Mouse (Mus musculus): Measurements from ENCODE around the gene Prss41.
A peak's percentile ranks its signal among the peaks of the same experiment; 100 is the strongest.

The Prss41 gene

DNA sequence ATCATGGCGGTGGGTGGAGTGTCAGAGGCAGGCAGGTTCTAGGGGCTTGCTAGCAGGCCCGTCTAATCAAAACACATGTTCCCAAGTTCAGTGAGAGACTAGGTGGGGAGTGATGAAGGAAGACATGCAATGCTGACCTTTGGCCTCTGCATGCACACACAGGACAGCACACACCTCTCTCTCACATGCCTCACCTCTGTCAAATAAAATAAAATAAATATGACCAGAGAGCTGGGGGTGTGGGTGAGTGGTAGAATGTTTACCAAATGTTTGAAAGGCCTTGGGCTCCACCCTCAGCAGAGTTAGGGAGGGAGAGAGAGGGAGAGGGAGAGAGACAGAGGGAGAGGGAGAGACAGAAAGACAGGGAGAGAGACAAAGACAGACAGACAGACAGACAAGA lies 13.9 kb upstream of the Prss41 start:
- peaks cover 4% of the 10 kb centered on the region; the same call in 1 of the 2 replicates for H3K27me3 ChIP-seq (ENCODE audit: insufficient read depth, low read length)
- H3K36me3 ChIP-seq (ENCODE audit: insufficient read depth, low read length) = no peaks in the 10 kb centered on the region
- no peak overlapping the region for H3K4me3 ChIP-seq (replicated peaks; ENCODE audit: low read length)
- H3K9me3 ChIP-seq (ENCODE audit: low read length) = no peaks in the 10 kb centered on the region
- 0 out of 2 replicates have a peak, but pooled peaks cover 3% of the 10 kb centered on the region for H3K4me1 ChIP-seq (replicated peaks; ENCODE audit: low read depth, low read length)
- no peak for TF ChIP-seq POU5F1 (IDR thresholded peaks at IDR 0.05; ENCODE audit: borderline replicate concordance, low read length)
- no peak for TF ChIP-seq CTCF (conservative IDR thresholded peaks at IDR 0.05; ENCODE audit: low read length)
- TF ChIP-seq NANOG (IDR thresholded peaks at IDR 0.05; ENCODE audit: borderline replicate concordance, low read length) = no peak

DNA sequence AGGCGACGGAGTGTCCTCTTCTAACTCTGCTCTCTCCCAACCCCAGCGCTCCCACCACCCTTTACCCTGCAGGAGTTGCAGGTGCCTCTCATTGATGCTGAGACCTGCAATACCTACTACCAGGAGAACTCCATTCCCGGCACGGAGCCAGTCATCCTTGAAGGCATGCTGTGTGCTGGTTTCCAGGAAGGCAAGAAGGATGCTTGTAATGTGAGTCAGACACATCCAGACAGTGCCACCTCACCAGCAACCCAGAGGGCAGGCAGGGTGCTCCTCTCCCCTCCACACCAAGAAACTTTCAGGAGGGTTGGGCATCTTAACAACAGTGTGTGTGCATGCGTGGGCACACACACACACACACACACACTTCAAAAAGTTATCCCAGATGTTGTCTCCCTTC lies 13.2 kb upstream of the Prss41 start:
- Histone ChIP-seq H3K36me3 (ENCODE audit: insufficient read depth, low read length) (no peaks in the 10 kb centered on the region), H3K9me3 (ENCODE audit: low read length) (no peaks in the 10 kb centered on the region), H3K27me3 (ENCODE audit: insufficient read depth, low read length) (peaks cover 4% of the 10 kb centered on the region; the same call in 1 of the 2 replicates), H3K4me3 (replicated peaks; ENCODE audit: low read length) (no peak overlapping the region), H3K4me1 (replicated peaks; ENCODE audit: low read depth, low read length) (0 out of 2 replicates have a peak, but pooled peaks cover 3% of the 10 kb centered on the region)
- no peak for TF ChIP-seq POU5F1 (IDR thresholded peaks at IDR 0.05; ENCODE audit: borderline replicate concordance, low read length)
- TF ChIP-seq CTCF (conservative IDR thresholded peaks at IDR 0.05; ENCODE audit: low read length) = no peak
- TF ChIP-seq NANOG (IDR thresholded peaks at IDR 0.05; ENCODE audit: borderline replicate concordance, low read length) = no peak

DNA sequence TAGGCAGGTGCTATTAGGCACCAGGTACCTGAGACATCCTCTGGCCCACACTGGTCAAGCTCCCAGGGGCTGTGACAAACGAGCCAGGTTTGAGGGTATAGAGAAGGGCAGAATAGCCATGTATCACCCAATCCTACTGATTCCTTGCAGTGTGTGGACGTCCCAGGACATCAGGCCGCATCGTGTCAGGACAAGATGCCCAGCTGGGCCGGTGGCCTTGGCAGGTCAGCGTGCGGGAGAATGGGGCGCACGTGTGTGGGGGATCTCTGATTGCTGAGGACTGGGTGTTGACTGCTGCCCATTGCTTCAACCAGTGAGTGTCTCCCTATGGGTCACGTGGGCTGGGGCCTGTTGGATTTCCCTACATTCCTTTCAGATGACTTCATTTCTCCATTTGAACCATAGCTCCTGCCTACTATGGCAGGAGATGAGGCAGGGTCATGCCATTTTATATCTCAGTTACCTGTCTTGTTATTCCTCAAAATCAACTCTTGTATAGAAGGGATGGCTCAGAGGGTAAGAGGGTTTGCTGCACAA lies 10.3 kb upstream of the Prss41 start:
- Histone ChIP-seq H3K9me3 (ENCODE audit: low read length) (no peaks in the 10 kb centered on the region), H3K4me3 (replicated peaks; ENCODE audit: low read length) (no peak overlapping the region), H3K27me3 (ENCODE audit: insufficient read depth, low read length) (peaks cover 4% of the 10 kb centered on the region; the same call in 1 of the 2 replicates), H3K36me3 (ENCODE audit: insufficient read depth, low read length) (no peaks in the 10 kb centered on the region), H3K4me1 (replicated peaks; ENCODE audit: low read depth, low read length) (0 out of 2 replicates have a peak, but pooled peaks cover 3% of the 10 kb centered on the region)
- TF ChIP-seq POU5F1 (IDR thresholded peaks at IDR 0.05; ENCODE audit: borderline replicate concordance, low read length) (no peak), CTCF (conservative IDR thresholded peaks at IDR 0.05; ENCODE audit: low read length) (no peak), NANOG (IDR thresholded peaks at IDR 0.05; ENCODE audit: borderline replicate concordance, low read length) (no peak)

DNA sequence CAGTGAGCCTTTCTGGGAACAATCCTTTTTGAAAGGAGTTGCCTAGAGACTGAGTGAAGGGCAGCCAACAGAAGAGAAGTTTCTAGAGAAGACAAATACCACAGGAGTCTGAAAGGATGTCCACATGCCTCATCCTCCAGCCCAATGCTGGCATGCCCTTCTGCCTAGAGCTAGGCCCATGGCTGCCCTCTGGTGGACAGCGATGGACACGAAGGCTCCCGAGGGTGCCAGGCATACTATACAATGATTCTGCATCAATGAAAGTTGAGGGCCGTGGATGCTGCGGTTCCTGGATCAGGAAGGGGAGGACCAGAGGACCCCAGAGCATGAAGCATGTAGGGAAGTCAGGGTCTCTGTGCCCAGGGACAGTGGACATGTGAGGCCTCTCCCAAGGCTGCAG lies 9.3 kb upstream of the Prss41 start:
- TF ChIP-seq POU5F1 (IDR thresholded peaks at IDR 0.05; ENCODE audit: borderline replicate concordance, low read length) (no peak), CTCF (conservative IDR thresholded peaks at IDR 0.05; ENCODE audit: low read length) (peak; percentile 34)
- H3K9me3 ChIP-seq (ENCODE audit: low read length) = no peaks in the 10 kb centered on the region
- H3K27me3 ChIP-seq (ENCODE audit: insufficient read depth, low read length) = peaks cover 4% of the 10 kb centered on the region; the same call in 1 of the 2 replicates
- 0 out of 2 replicates have a peak, but pooled peaks cover 3% of the 10 kb centered on the region for H3K4me1 ChIP-seq (replicated peaks; ENCODE audit: low read depth, low read length)
- no peak overlapping the region for H3K4me3 ChIP-seq (replicated peaks; ENCODE audit: low read length)
- no peaks in the 10 kb centered on the region for H3K36me3 ChIP-seq (ENCODE audit: insufficient read depth, low read length)

DNA sequence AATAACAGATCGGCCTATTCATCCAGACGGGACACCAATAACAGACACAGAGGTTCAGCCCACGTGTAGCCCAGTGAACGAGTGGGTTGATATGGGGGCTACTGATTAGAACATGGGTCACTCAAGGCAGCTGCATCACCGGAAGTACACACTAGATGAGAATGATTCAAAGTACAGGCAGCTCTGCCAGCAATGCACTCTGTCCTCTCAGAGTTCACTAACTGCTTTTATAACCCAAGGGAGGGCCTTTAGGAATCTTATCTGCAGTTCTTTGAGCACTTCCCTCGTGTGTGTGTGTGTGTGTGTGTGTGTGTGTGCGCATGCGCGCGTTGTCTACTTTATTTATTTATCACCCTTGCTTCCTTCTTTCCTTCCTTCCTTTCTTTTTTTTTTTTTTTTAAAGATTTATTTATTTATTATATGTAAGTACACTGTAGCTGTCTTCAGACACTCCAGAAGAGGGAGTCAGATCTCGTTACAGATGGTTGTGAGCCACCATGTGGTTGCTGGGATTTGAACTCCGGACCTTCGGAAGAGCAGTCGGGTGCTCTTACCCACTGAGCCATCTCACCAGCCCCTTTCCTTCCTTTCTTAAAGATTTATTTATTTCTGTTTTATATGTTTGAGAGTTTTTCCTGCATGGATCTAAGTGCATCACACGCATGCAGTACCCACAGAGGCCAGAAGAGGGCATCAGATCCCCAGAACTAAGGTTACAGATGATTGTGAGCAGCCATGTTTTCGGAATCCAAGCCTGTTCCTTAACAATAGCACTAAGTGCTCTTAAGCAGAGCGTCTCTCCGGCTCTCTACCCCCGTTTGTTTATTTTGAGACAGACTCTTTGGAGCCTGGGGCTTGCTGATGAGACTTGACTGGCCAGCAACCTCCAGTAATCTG lies 7.1 kb upstream of the Prss41 start:
- no peak overlapping the region for H3K4me3 ChIP-seq (replicated peaks; ENCODE audit: low read length)
- H3K4me1 ChIP-seq (replicated peaks; ENCODE audit: low read depth, low read length) = 0 out of 2 replicates have a peak, but pooled peaks cover 3% of the 10 kb centered on the region
- TF ChIP-seq NANOG (IDR thresholded peaks at IDR 0.05; ENCODE audit: borderline replicate concordance, low read length) (no peak), CTCF (conservative IDR thresholded peaks at IDR 0.05; ENCODE audit: low read length) (peak; percentile 86)
- H3K9me3 ChIP-seq (ENCODE audit: low read length) = no peaks in the 10 kb centered on the region
- no peaks in the 10 kb centered on the region for H3K36me3 ChIP-seq (ENCODE audit: insufficient read depth, low read length)
- no peaks in the 10 kb centered on the region; the same call in 1 of the 2 replicates for H3K27me3 ChIP-seq (ENCODE audit: insufficient read depth, low read length)

DNA sequence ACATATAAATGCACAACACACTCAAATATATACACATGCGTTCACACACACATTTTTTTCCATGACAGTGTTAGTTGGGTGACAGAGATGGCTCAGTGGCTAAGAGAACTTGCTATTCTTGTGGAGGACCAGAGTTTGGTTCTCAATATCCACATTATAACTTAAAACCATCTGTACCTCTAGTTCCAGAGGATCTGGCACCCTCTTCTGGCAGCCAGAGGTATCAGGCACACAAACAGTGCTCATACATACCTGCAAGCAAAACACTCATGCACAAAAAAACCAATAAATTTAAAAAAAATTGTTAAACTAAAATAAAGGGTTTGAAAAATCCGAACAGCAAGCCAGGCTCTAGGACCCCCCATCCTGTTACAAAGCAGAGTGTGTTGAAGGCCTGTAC lies 6.1 kb upstream of the Prss41 start:
- H3K4me3 ChIP-seq (replicated peaks; ENCODE audit: low read length) = no peak overlapping the region
- H3K9me3 ChIP-seq (ENCODE audit: low read length) = no peaks in the 10 kb centered on the region
- TF ChIP-seq CTCF (conservative IDR thresholded peaks at IDR 0.05; ENCODE audit: low read length) (peak; percentile 27), POU5F1 (IDR thresholded peaks at IDR 0.05; ENCODE audit: borderline replicate concordance, low read length) (no peak)
- H3K27me3 ChIP-seq (ENCODE audit: insufficient read depth, low read length) = no peaks in the 10 kb centered on the region; the same call in 1 of the 2 replicates
- 0 out of 2 replicates have a peak, but pooled peaks cover 3% of the 10 kb centered on the region for H3K4me1 ChIP-seq (replicated peaks; ENCODE audit: low read depth, low read length)
- no peaks in the 10 kb centered on the region for H3K36me3 ChIP-seq (ENCODE audit: insufficient read depth, low read length)

DNA sequence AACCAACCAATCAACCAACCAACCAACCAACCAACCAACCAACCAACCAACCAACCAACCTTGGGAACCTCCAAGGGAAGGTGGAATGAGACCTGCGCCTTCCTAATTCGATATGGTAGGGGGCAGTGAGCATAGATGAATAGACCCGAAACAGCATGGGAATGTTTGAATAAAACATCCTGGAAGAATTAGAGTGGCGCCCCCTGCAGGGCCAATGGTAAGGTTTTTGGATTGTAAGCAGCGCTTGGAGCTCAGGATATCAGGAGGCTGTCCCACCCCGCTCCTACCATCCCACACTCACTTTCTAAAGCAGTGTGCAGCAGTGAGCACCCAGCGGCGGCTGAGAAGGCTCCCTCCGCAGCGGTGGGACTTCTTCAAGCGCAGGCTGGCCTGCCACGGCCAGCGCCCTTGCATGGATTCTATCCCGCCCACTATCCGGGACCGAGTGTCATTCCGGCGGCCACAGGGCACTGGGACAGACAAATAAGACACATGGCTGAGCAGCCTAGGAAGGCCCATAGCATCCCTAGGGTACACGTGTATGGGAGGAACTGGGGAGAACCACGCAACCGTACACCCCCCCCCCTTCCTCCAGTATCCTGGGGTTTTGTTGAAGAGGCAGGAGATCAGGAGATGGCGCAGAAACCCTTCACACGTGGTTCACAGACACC lies 696 bp downstream of the Prss41 start:
- peaks cover 7% of the 10 kb centered on the region for H3K4me1 ChIP-seq (replicated peaks; ENCODE audit: low read depth, low read length)
- H3K9me3 ChIP-seq (ENCODE audit: low read length) = no peaks in the 10 kb centered on the region
- TF ChIP-seq NANOG (IDR thresholded peaks at IDR 0.05; ENCODE audit: borderline replicate concordance, low read length) (no peak), CTCF (conservative IDR thresholded peaks at IDR 0.05; ENCODE audit: low read length) (peak; percentile 64)
- H3K4me3 ChIP-seq (replicated peaks; ENCODE audit: low read length) = peak overlapping the region; percentile 74
- no peaks in the 10 kb centered on the region; the same call in 1 of the 2 replicates for H3K27me3 ChIP-seq (ENCODE audit: insufficient read depth, low read length)
- peaks cover 6% of the 10 kb centered on the region; the same call in 1 of the 2 replicates for H3K36me3 ChIP-seq (ENCODE audit: insufficient read depth, low read length)

DNA sequence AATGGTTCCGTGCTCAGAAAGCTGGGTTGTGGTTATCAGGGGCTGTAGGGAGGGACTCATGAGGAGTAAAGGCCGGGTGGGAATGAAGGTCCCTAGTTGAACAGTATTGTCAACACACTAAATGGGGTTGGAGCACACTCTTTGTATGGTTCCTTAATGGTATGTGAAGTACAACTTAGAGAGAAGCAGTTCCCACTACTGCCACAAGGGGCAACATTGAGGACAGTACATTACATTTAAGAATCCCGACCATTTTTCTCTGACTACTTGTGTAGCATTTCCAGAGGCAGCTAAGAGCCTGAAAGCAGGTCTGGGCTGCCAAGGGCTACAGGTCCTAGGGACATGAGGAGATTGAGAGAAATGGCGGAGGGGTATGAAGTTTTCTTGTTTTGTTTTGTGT lies 2.8 kb downstream of the Prss41 start:
- Histone ChIP-seq H3K9me3 (ENCODE audit: low read length) (no peaks in the 10 kb centered on the region), H3K4me3 (replicated peaks; ENCODE audit: low read length) (no peak overlapping the region), H3K4me1 (replicated peaks; ENCODE audit: low read depth, low read length) (peaks cover 14% of the 10 kb centered on the region), H3K36me3 (ENCODE audit: insufficient read depth, low read length) (peaks cover 6% of the 10 kb centered on the region; the same call in 1 of the 2 replicates), H3K27me3 (ENCODE audit: insufficient read depth, low read length) (0 out of 2 replicates have a peak, but pooled peaks cover 4% of the 10 kb centered on the region)
- TF ChIP-seq CTCF (conservative IDR thresholded peaks at IDR 0.05; ENCODE audit: low read length) = peak; percentile 96
- no peak for TF ChIP-seq NANOG (IDR thresholded peaks at IDR 0.05; ENCODE audit: borderline replicate concordance, low read length)
